Mouse (Mus musculus): ENCODE results near the gene Nfs1. TPM values are rescaled to one million over a fixed set of nuclear protein-coding genes. Genes with fewer than 3 reads are reported as not detected.
"Not testable (repeated sequence)": the region's sequence is repeated elsewhere in the genome, so short reads cannot be mapped to it uniquely, and the experiment has no call there.

Gene Nfs1
- polyA plus RNA-seq, 1 experiment from 2014 or later: 37.2 TPM

DNA sequence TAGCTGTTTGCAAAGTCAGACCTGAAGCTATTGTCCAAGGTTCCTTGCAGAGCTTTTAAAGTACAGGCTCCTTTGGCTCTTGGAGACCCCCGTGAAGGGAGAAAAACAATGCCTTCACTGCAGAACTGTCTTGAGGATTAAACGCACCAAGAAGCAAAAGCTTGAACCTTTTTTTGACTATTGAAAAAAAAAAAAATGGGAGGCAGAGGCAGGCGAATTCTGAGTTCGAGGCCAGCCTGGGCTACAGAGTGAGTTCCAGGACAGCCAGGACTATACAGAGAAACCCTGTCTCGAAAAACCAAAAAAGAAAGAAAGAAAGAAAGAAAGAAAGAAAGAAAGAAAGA lies 31.9 kb downstream of the Nfs1 start:
- H3K4me2 ChIP-seq: peak overlapping the region; percentile 45
- DNase-seq (ENCODE audit: low spot score, missing footprints); H3K36me3 ChIP-seq (ENCODE audit: control insufficient read depth, insufficient read depth, low read length); H3K27me3 ChIP-seq (ENCODE audit: control insufficient read depth, insufficient read depth, low read length); ATAC-seq (ENCODE audit: low FRiP score); H3K9me3 ChIP-seq (ENCODE audit: control insufficient read depth, low read length); H3K27ac ChIP-seq (ENCODE audit: low read depth, low read length); H3K4me1 ChIP-seq (ENCODE audit: control insufficient read depth, insufficient read depth, low read length): not testable (repeated sequence)
- H3K9ac ChIP-seq (ENCODE audit: low read length): peak overlapping the region; percentile 98; the same call in 1 of the 2 replicates
- 36% methylated on average over 5 of the region's 5 CpGs for WGBS
- H3K4me3 ChIP-seq (ENCODE audit: low read depth, low read length): peak overlapping the region; percentile 97

DNA sequence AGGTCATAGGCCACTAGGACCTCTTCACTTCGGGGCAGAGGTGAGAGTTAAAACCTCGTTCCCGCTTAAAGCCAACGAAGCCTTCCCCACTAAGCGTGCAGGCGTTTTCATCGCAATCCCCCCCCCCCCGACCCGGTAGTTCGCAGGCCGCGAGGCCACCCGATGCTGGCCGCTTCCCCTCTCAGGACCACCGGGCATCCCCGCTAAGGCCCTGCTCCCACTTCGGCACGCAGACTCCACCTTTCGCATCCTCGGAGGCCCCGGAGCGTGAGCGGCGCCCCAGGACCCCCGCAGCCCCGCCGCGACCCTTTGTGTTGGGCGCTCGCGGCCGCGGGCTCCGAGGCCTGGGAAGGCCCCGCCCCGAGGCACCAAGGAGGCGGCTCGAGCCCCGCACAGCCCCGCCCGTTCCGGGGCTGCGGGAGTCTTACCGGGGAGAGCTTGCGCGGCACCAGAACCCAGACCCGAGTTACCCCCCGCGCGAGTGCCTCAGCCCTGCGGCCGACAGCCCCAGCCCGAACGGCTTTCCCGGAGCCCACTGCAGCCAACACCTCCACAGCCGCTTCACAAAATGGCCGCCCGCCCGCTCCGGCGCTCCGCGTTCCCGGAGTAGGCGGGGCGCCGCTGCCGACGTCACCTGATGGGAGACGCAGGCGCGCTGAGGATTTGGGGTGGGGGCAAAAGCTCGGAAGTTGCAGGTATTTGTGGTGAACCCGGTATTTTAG lies 32.5 kb downstream of the Nfs1 start, which contains the start of the genes Cpne1 and Rbm12:
TSS of gene Cpne1 (minus strand) at position 608 of the 722 bp plus-strand sequence.
TSS of gene Rbm12 (minus strand) at position 621 of the 722 bp plus-strand sequence.
- Histone ChIP-seq H3K9ac (ENCODE audit: low read length) (peak within 1 kb of the TSS; percentile 98), H3K9me3 (ENCODE audit: control insufficient read depth, low read length) (no peaks in the 10 kb centered on the region), H3K4me3 (ENCODE audit: low read depth, low read length) (peak within 1 kb of the TSS; percentile 97), H3K27ac (ENCODE audit: low read depth, low read length) (peak within 1 kb of the TSS; percentile 76), H3K27me3 (ENCODE audit: control insufficient read depth, insufficient read depth, low read length) (no peaks in the 10 kb centered on the region), H3K36me3 (ENCODE audit: control insufficient read depth, insufficient read depth, low read length) (no peaks in the 10 kb centered on the region), H3K4me2 (peak within 1 kb of the TSS; percentile 74), H3K4me1 (ENCODE audit: control insufficient read depth, insufficient read depth, low read length) (peaks cover 4% of the 10 kb centered on the region; the same call in 1 of the 2 replicates)
- peak; percentile 95 for ATAC-seq (ENCODE audit: low FRiP score)
- under 1% methylated on average over 70 of the region's 74 CpGs for WGBS
- DNase-seq (ENCODE audit: low spot score, missing footprints): peak; percentile 99

DNA sequence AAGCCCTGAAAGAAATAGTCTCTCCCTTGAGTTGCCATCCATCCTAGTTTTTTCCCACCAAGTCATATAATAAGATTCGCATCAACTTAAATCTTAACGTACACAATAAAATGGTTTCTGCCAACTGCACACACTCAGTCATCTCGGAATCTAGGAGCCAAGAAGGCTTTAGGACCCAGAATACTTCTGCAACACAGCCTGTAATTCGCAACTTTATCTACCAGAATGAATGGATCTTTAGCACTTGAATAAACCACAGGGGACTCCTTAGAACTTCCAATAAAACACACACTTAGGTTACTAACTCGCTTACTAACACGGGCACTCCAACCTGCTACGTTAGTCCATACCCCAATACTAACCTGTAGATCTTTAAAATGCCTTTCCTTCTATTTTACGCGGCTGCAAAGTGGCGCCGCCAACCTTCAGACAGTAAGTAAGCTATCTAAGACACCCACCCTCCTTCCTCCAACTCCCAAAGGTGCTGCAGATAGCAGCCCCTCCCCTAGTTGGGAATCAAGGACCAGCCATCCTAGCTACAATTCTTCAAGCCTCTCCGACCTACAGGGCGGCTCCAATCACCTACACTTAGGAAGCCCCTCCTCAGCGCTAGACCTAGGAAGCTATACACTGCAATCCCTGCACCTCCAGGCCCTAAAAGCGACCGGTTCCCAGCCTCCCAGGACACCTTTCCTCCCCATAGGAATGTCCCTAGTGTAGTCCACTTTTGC lies 33.2 kb downstream of the Nfs1 start:
- Histone ChIP-seq H3K27ac (ENCODE audit: low read depth, low read length) (peak overlapping the region; percentile 76), H3K4me3 (ENCODE audit: low read depth, low read length) (peak overlapping the region; percentile 97), H3K36me3 (ENCODE audit: control insufficient read depth, insufficient read depth, low read length) (no peaks in the 10 kb centered on the region), H3K27me3 (ENCODE audit: control insufficient read depth, insufficient read depth, low read length) (no peaks in the 10 kb centered on the region), H3K9ac (ENCODE audit: low read length) (peak overlapping the region; percentile 98), H3K4me1 (ENCODE audit: control insufficient read depth, insufficient read depth, low read length) (peaks cover 4% of the 10 kb centered on the region; the same call in 1 of the 2 replicates), H3K9me3 (ENCODE audit: control insufficient read depth, low read length) (no peaks in the 10 kb centered on the region), H3K4me2 (peak overlapping the region; percentile 74)
- ATAC-seq (ENCODE audit: low FRiP score): peak; percentile 76
- peak; percentile 95 for DNase-seq (ENCODE audit: low spot score, missing footprints)
- WGBS: 1% methylated on average over 16 of the region's 16 CpGs

DNA sequence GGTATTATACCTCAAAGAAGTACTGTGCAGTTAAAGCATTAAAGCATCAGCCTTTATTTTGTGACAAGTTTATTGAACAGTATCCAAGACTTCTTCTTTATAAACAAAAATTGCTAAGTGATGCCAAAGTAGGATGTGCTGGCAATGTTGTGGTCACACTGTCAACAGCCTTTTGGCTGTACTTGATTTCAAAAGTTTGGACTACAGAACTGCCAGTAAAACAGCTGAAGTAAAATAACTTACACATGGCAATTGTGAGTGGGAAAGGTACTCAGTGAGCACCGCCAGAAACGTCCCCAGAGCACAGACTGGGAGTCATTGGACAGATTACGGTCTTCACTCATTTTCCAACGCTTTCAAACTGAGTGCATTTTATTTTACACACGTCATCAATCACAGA lies 52.1 kb downstream of the Nfs1 start:
- no peak for ATAC-seq (ENCODE audit: low FRiP score)
- Histone ChIP-seq H3K4me3 (ENCODE audit: low read depth, low read length) (no peak overlapping the region), H3K4me1 (ENCODE audit: control insufficient read depth, insufficient read depth, low read length) (peaks cover 9% of the 10 kb centered on the region), H3K9me3 (ENCODE audit: control insufficient read depth, low read length) (no peaks in the 10 kb centered on the region), H3K27ac (ENCODE audit: low read depth, low read length) (no peak overlapping the region), H3K4me2 (no peak overlapping the region), H3K9ac (ENCODE audit: low read length) (no peak overlapping the region), H3K27me3 (ENCODE audit: control insufficient read depth, insufficient read depth, low read length) (no peaks in the 10 kb centered on the region), H3K36me3 (ENCODE audit: control insufficient read depth, insufficient read depth, low read length) (peaks cover 3% of the 10 kb centered on the region)
- 95% methylated on average over 5 of the region's 5 CpGs for WGBS
- no peak for DNase-seq (ENCODE audit: low spot score, missing footprints)

DNA sequence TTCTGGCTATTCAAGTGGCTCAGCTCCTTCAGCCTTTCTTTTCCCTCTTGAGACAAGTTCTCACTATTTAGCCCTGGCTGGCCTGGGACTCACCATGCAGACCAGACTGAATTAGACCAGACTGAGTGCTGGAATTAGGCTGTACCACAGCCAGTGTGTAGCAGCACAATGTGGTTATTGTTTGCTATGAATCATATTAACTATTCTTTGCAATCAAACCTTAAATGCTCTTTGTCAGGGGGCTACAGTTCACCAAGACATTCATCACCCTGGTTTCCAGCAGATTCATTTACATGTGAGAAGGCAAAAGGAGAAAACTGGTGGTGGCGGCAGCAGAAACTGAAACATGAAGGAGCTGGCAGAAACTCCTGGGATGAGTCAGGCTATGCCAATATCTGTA lies 54.2 kb downstream of the Nfs1 start:
- H3K4me1 ChIP-seq (ENCODE audit: control insufficient read depth, insufficient read depth, low read length): peaks cover 9% of the 10 kb centered on the region
- H3K4me3 ChIP-seq (ENCODE audit: low read depth, low read length): no peak overlapping the region
- H3K27ac ChIP-seq (ENCODE audit: low read depth, low read length): no peak overlapping the region; the same call in 1 of the 2 replicates
- H3K27me3 ChIP-seq (ENCODE audit: control insufficient read depth, insufficient read depth, low read length): no peaks in the 10 kb centered on the region
- H3K9ac ChIP-seq (ENCODE audit: low read length): no peak overlapping the region
- 77% methylated on average over 1 of the region's 1 CpGs for WGBS
- peak; percentile 78 for ATAC-seq (ENCODE audit: low FRiP score)
- no peak overlapping the region for H3K4me2 ChIP-seq
- no peak for DNase-seq (ENCODE audit: low spot score, missing footprints)
- no peaks in the 10 kb centered on the region for H3K9me3 ChIP-seq (ENCODE audit: control insufficient read depth, low read length)
- no peaks in the 10 kb centered on the region for H3K36me3 ChIP-seq (ENCODE audit: control insufficient read depth, insufficient read depth, low read length)

DNA sequence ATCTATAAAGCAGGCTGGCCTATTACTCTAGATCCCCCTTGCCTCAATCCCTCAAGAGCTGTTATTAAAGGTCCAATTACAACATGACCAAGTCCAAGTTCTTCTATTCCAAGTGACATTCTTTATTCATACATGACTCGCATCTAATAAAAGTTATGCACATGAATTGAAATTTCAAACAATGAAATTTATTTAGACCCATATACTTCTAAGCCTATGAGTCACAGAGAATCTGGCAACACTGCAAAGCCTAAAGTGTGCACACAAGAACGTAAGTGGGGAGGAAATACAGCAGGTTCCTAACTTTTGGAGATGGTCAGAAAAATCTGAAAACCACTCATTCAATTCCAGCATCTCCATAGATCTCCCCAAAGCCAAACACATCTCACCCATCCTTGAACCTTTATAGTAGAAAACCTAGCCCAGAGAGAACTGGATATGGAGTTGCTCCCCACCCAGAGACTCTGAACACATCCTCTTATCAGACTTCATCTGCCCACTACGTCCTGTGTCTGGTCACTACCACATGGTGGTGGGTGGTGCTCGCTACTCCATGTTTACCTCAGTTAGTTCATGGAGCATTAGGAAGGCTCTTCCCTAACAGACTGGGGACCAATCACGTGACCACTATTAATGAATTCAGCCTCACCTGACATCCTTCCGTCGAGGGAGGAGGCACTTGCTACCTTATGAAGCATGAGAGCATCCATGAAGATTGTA lies 56.4 kb downstream of the Nfs1 start:
- WGBS: 92% methylated on average over 7 of the region's 7 CpGs
- H3K4me2 ChIP-seq: no peak overlapping the region
- no peak overlapping the region for H3K27ac ChIP-seq (ENCODE audit: low read depth, low read length)
- H3K4me3 ChIP-seq (ENCODE audit: low read depth, low read length): no peak overlapping the region
- DNase-seq (ENCODE audit: low spot score, missing footprints) (no peak), ATAC-seq (ENCODE audit: low FRiP score) (no peak)
- H3K9me3 ChIP-seq (ENCODE audit: control insufficient read depth, low read length): no peaks in the 10 kb centered on the region
- H3K9ac ChIP-seq (ENCODE audit: low read length): no peak overlapping the region
- no peaks in the 10 kb centered on the region for H3K27me3 ChIP-seq (ENCODE audit: control insufficient read depth, insufficient read depth, low read length)
- H3K36me3 ChIP-seq (ENCODE audit: control insufficient read depth, insufficient read depth, low read length): no peaks in the 10 kb centered on the region
- peaks cover 9% of the 10 kb centered on the region for H3K4me1 ChIP-seq (ENCODE audit: control insufficient read depth, insufficient read depth, low read length)

DNA sequence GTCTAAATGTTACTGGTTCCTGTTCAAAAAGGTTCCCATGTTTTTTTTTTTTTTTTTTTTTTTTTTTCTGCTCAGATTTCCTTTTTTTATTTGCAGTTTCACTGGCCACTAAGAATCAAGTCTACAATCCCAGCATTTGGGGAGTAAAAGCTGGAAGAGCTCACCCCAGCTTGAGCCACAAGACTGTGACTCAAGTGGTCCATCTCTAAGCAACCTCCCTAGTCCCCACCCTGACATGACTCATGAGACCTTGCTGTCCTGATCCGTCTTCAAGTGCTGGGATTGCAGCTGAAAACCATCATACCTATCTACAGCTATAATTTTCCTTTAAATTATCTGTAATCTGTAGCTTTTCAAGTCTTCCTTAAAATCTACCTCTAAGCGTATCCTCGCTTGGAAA lies 59.4 kb downstream of the Nfs1 start:
- DNase-seq (ENCODE audit: low spot score, missing footprints): no peak
- Histone ChIP-seq H3K27ac (ENCODE audit: low read depth, low read length) (no peak overlapping the region), H3K4me1 (ENCODE audit: control insufficient read depth, insufficient read depth, low read length) (no peaks in the 10 kb centered on the region), H3K27me3 (ENCODE audit: control insufficient read depth, insufficient read depth, low read length) (no peaks in the 10 kb centered on the region), H3K36me3 (ENCODE audit: control insufficient read depth, insufficient read depth, low read length) (no peaks in the 10 kb centered on the region), H3K9me3 (ENCODE audit: control insufficient read depth, low read length) (no peaks in the 10 kb centered on the region), H3K4me3 (ENCODE audit: low read depth, low read length) (no peak overlapping the region), H3K4me2 (no peak overlapping the region), H3K9ac (ENCODE audit: low read length) (no peak overlapping the region)
- ATAC-seq (ENCODE audit: low FRiP score): no peak
- WGBS: 93% methylated on average over 3 of the region's 3 CpGs

DNA sequence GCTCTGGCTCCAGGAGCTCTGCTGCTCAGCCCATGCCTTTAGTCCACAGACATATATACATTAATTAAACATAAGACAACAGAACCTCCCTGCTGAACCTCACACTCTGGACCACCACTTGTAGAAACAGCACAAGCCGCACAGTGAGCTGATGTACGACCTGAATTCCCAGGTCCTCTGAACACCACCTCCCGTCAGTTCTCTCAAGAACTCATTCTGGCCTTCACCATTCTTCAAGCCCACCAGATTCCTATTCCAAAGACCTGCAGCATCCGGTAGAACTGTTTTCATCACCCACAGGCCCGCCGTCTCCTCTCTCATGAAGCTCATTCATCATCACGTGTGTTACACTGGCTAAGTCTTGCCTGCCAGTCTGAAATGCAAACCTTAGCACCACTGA lies 63.6 kb downstream of the Nfs1 start:
- WGBS: 89% methylated on average over 7 of the region's 7 CpGs
- H3K36me3 ChIP-seq (ENCODE audit: control insufficient read depth, insufficient read depth, low read length): peaks cover 20% of the 10 kb centered on the region

DNA sequence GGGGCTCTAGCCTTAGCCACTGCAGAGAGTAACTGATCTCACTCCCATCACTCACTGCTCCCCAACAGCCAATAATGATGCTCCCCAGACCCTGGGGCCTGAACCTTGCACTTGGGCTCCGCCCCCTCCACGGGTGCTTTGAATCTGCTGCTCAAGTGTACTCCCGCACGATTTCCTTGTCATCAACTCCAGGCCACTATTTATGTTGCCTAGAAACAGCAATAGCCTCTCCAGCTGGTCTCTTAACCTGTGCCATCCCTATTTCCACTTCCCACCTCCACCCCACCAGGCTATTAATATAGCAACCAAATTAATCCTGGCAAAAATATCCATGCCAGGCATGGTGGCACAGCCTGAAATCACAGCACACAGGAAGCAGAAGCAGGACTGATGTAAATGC lies 64.3 kb downstream of the Nfs1 start:
- no peaks in the 10 kb centered on the region for H3K27me3 ChIP-seq (ENCODE audit: control insufficient read depth, insufficient read depth, low read length)
- H3K9ac ChIP-seq (ENCODE audit: low read length): no peak overlapping the region
- no peak overlapping the region for H3K4me3 ChIP-seq (ENCODE audit: low read depth, low read length)
- no peaks in the 10 kb centered on the region for H3K4me1 ChIP-seq (ENCODE audit: control insufficient read depth, insufficient read depth, low read length)
- H3K9me3 ChIP-seq (ENCODE audit: control insufficient read depth, low read length): no peaks in the 10 kb centered on the region
- peaks cover 21% of the 10 kb centered on the region for H3K36me3 ChIP-seq (ENCODE audit: control insufficient read depth, insufficient read depth, low read length)
- DNase-seq (ENCODE audit: low spot score, missing footprints) (no peak), ATAC-seq (ENCODE audit: low FRiP score) (no peak)
- H3K27ac ChIP-seq (ENCODE audit: low read depth, low read length): no peak overlapping the region
- no peak overlapping the region for H3K4me2 ChIP-seq
- WGBS: 70% methylated on average over 4 of the region's 4 CpGs

More for the DNA sequence above, 63.6 kb downstream of the Nfs1 start:
- Histone ChIP-seq H3K9ac (ENCODE audit: low read length) (no peak overlapping the region), H3K4me1 (ENCODE audit: control insufficient read depth, insufficient read depth, low read length) (no peaks in the 10 kb centered on the region), H3K27ac (ENCODE audit: low read depth, low read length) (no peak overlapping the region), H3K9me3 (ENCODE audit: control insufficient read depth, low read length) (no peaks in the 10 kb centered on the region), H3K4me2 (no peak overlapping the region), H3K27me3 (ENCODE audit: control insufficient read depth, insufficient read depth, low read length) (no peaks in the 10 kb centered on the region), H3K4me3 (ENCODE audit: low read depth, low read length) (no peak overlapping the region)
- ATAC-seq (ENCODE audit: low FRiP score): no peak
- no peak for DNase-seq (ENCODE audit: low spot score, missing footprints)

Measured in midbrain, embryonic 11.5 days (tissue).